Mouse (Mus musculus): ENCODE results near the gene Smc5.

Smc5 gene

GRCm38 (mm10) chr19:23273355-23274053, at the start of gene Smc5:
Gene Smc5, minus strand, starts transcription at chr19:23273897.
- peak; percentile 91 for DNase-seq (ENCODE audit: low read depth, low spot score)

GRCm38 (mm10) chr19:23323107-23323506, 49.4 kb upstream of the Smc5 start:
- DNase-seq (ENCODE audit: low read depth, low spot score) = no peak

GRCm38 (mm10) chr19:23317989-23318358, 44.3 kb upstream of the Smc5 start:
- DNase-seq (ENCODE audit: low read depth, low spot score) = no peak

- DNase-seq (ENCODE audit: low read depth, low spot score) = peak; percentile 53
Measured at GRCm38 (mm10) chr19:23317295-23317988, 43.7 kb upstream of the Smc5 start.

- DNase-seq (ENCODE audit: low read depth, low spot score) = peak; percentile 65
Measured at GRCm38 (mm10) chr19:23316851-23317250, 43.2 kb upstream of the Smc5 start.

- DNase-seq (ENCODE audit: low read depth, low spot score) = no peak
Measured at GRCm38 (mm10) chr19:23309979-23310378, 36.3 kb upstream of the Smc5 start.

GRCm38 (mm10) chr19:23306671-23307070, 33.0 kb upstream of the Smc5 start:
- DNase-seq (ENCODE audit: low read depth, low spot score) = peak; percentile 24

GRCm38 (mm10) chr19:23299987-23300386, 26.3 kb upstream of the Smc5 start:
- DNase-seq (ENCODE audit: low read depth, low spot score) = peak; percentile 61

- peak; percentile 49 for DNase-seq (ENCODE audit: low read depth, low spot score)
Measured at GRCm38 (mm10) chr19:23298917-23299316, 25.2 kb upstream of the Smc5 start.

- no peak for DNase-seq (ENCODE audit: low read depth, low spot score)
Measured at GRCm38 (mm10) chr19:23297191-23297590, 23.5 kb upstream of the Smc5 start.

- no peak for DNase-seq (ENCODE audit: low read depth, low spot score)
Measured at GRCm38 (mm10) chr19:23289251-23289650, 15.6 kb upstream of the Smc5 start.

- DNase-seq (ENCODE audit: low read depth, low spot score) = no peak
Measured at GRCm38 (mm10) chr19:23281911-23282660, 8.4 kb upstream of the Smc5 start.

- no peak for DNase-seq (ENCODE audit: low read depth, low spot score)
Measured at GRCm38 (mm10) chr19:23274054-23274724, 492 bp upstream of the Smc5 start.

- peak; percentile 41 for DNase-seq (ENCODE audit: low read depth, low spot score)
Measured at GRCm38 (mm10) chr19:23256771-23257170, 16.9 kb downstream of the Smc5 start.

GRCm38 (mm10) chr19:23246473-23246872, 27.2 kb downstream of the Smc5 start:
- no peak for DNase-seq (ENCODE audit: low read depth, low spot score)

GRCm38 (mm10) chr19:23225065-23225464, 48.6 kb downstream of the Smc5 start:
- peak; percentile 85 for DNase-seq (ENCODE audit: low read depth, low spot score)

- DNase-seq (ENCODE audit: low read depth, low spot score) = peak; percentile 92
Measured at GRCm38 (mm10) chr19:23214326-23214725, 59.4 kb downstream of the Smc5 start.

- DNase-seq (ENCODE audit: low read depth, low spot score) = peak; percentile 44
Measured at GRCm38 (mm10) chr19:23211325-23211724, 62.4 kb downstream of the Smc5 start.

- no peak for DNase-seq (ENCODE audit: low read depth, low spot score)
Measured at GRCm38 (mm10) chr19:23203505-23204053, 70.1 kb downstream of the Smc5 start.

GRCm38 (mm10) chr19:23202106-23202505, 71.6 kb downstream of the Smc5 start:
- no peak for DNase-seq (ENCODE audit: low read depth, low spot score)

- no peak for DNase-seq (ENCODE audit: low read depth, low spot score)
Measured at GRCm38 (mm10) chr19:23193076-23193475, 80.6 kb downstream of the Smc5 start.

- no peak for DNase-seq (ENCODE audit: low read depth, low spot score)
Measured at GRCm38 (mm10) chr19:23191486-23191885, 82.2 kb downstream of the Smc5 start.
